Mouse (Mus musculus): ENCODE data around the gene Ric8b. TPM values are rescaled to one million over a fixed set of nuclear protein-coding genes. Genes with fewer than 3 reads are reported as not detected.

Ric8b gene
- total RNA-seq, 2 experiments from 2014 or later = 28.6 to 36.4 TPM

Other genes with a start within 250 kb of the Ric8b start
- not detected for gene Rfx4, start 161.6 kb upstream of the Ric8b start, total RNA-seq (2021)
- under 1 TPM; 0.13 to 0.15 TPM for gene Fhl4, start 184.9 kb downstream of the Ric8b start, total RNA-seq (2021)
- 10 to 100 TPM in 1 of 2 experiments, 1 to 10 TPM in 1; 9.9 to 11.2 TPM for gene Tmem263, start 185.0 kb downstream of the Ric8b start, total RNA-seq (2021)
- 10 to 100 TPM; 10.4 to 12.9 TPM for gene Mterf2, start 210.4 kb downstream of the Ric8b start, total RNA-seq (2021)

Data from gastrocnemius, postnatal 25 days (tissue).